In the genomic region with DNA sequence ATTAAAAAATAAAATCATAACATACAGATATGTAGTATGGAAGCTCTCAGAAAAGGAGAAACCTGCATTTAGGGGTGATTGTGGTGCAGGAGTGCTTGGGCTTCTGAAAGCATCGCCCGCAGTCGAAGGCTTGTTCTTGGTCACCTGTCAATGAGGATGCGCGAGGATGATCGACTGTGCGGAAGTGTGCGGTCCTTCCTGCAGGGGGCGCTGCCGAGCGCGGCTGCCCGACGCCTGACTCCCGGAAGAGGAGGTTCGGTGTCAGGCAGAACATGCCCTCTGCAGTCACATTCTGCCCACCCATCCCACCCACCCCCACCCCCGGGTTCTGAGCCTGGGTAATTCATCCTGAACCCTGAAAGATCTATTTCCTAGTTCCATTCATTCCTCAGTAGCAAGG, we compare ENCODE assay signal across 8 mouse cellular contexts.
DNase-seq lines count a peak whose midpoint lies in the region; ATAC-seq and TF ChIP-seq lines count a peak whose summit lies in the region.

No protein-coding gene starts in this region.

- H3K36me3 ChIP-seq in midbrain, postnatal 0 days (ENCODE audit: insufficient read depth, low read length) = no peaks in the 10 kb centered on the region
- H3K36me3 ChIP-seq in midbrain, embryonic 15.5 days (replicated peaks) = no peaks in the 10 kb centered on the region

- H3K4me2 ChIP-seq in midbrain, postnatal 0 days (ENCODE audit: low read depth, low read length, poor library complexity, severe bottlenecking) = no peak overlapping the region
- no peak overlapping the region for H3K4me2 ChIP-seq in midbrain, embryonic 15.5 days

- no peak overlapping the region for H3K27ac ChIP-seq in midbrain, postnatal 0 days (ENCODE audit: low read depth, low read length)
- H3K27ac ChIP-seq in midbrain, embryonic 15.5 days = no peak overlapping the region

- H3K9ac ChIP-seq in midbrain, postnatal 0 days (replicated peaks; ENCODE audit: low read length, poor library complexity, severe bottlenecking) = no peak overlapping the region
- H3K9ac ChIP-seq in midbrain, embryonic 15.5 days = no peak overlapping the region

- no peak for ATAC-seq in midbrain, postnatal 0 days (ENCODE audit: low FRiP score)
- ATAC-seq in midbrain, embryonic 15.5 days (replicated peaks) = no peak
- ATAC-seq in cerebellum, adult (ENCODE audit: insufficient number of reproducible peaks, low FRiP score, low TSS enrichment) = no peak

- no peaks in the 10 kb centered on the region for H3K27me3 ChIP-seq in midbrain, postnatal 0 days (ENCODE audit: insufficient read depth, low read length)
- H3K27me3 ChIP-seq in midbrain, embryonic 15.5 days (replicated peaks) = no peaks in the 10 kb centered on the region

- H3K9me3 ChIP-seq in midbrain, postnatal 0 days (ENCODE audit: low read length) = no peaks in the 10 kb centered on the region
- H3K9me3 ChIP-seq in midbrain, embryonic 15.5 days = no peaks in the 10 kb centered on the region

- peak; percentile 20 for DNase-seq in gastrocnemius, postnatal 10 days
- no peak for DNase-seq in gastrocnemius, postnatal 4 days (ENCODE audit: low spot score in 2 of 2)
- DNase-seq in midbrain, postnatal 0 days (ENCODE audit: low spot score) = no peak
- peak; percentile 40 for DNase-seq in induced T-regulatory cell, adult 2 months (ENCODE audit: low read depth)
- peak; percentile 37 for DNase-seq in thymus, postnatal 25 days
- no peak for DNase-seq in left cerebral cortex, postnatal 36 days (ENCODE audit: low spot score in 2 of 2)

- H3K4me3 ChIP-seq in midbrain, postnatal 0 days (ENCODE audit: low read depth, low read length) = no peak overlapping the region
- H3K4me3 ChIP-seq in midbrain, embryonic 15.5 days = no peak overlapping the region

- 26% methylated on average over 17 of the region's 17 CpGs for WGBS in midbrain, postnatal 0 days
- WGBS in midbrain, embryonic 15.5 days = 32% methylated on average over 17 of the region's 17 CpGs

- no peaks in the 10 kb centered on the region for H3K4me1 ChIP-seq in midbrain, postnatal 0 days (ENCODE audit: insufficient read depth, low read length)
- no peaks in the 10 kb centered on the region for H3K4me1 ChIP-seq in midbrain, embryonic 15.5 days

- peak; percentile 54 for TF ChIP-seq CTCF in midbrain, postnatal 0 days (IDR thresholded peaks at IDR 0.05)

- intact Hi-C loops in left cerebral cortex, postnatal 36 days (cut with DNase I) = no loop called here

Comparison
In these comparisons a context has a peak if more than half of its experiments do, and no peak if none do; other contexts are left out.
1. DNase-seq: peak in gastrocnemius, postnatal 10 days (single experiment), induced T-regulatory cell, adult 2 months (single experiment) and thymus, postnatal 25 days (single experiment); none in gastrocnemius, postnatal 4 days (0 of 2), midbrain, postnatal 0 days (single experiment) and left cerebral cortex, postnatal 36 days (0 of 2).